Mouse (Mus musculus) T-helper 2 cell (primary cell): ENCODE measurements around the gene Hat1.

Experiments used
- in situ Hi-C: fragments of 300-600 bp; cut with MboI, MseI; formaldehyde crosslinking; loops from one replicate; pipeline ENCODE4 v1.15.1; 2025; ENCODE audit warnings: high pct_unique_total_duplicates

The Hat1 gene

DNA sequence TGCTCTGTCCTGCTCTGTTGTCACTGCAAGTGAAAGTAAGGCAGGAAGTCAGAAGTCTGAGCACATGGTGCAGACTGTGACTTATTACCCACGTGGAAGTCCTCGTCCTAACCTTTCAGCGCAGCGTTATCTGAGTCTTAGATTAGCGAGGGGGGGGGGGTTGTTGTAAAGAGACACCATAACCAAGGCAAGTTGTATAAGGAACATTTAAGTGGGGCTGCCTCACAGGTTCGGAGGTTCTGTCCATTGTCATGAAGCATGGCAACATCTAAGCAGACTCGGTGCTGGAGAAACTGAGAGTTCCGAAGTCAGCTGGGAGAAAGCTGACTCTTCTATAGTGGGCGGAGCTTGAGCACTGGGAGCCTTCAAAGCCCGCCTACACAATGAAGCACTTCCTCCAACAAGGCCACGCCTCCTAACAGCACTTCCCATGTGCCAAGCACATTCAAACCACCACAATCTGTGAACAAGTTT, 12.3 kb upstream of the Hat1 start:
- in situ Hi-C loops = no loop called here

DNA sequence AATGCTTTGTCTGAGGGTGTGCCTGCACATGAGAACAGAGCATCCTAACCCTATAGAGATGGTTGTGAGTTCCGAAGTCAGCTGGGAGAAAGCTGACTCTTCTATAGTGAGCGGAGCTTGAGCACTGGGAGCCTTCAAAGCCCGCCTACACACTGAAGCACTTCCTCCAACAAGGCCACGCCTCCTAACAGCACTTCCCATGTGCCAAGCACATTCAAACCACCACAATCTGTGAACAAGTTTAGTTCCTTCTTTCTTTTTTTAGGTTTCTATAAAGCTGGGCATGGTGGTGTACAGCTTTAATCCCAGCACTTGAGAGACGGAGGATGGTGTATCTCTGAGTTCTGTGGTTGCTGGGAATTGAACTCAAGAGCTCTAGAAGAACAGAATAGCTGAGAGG, 11.3 kb upstream of the Hat1 start:
- in situ Hi-C loops = no loop called here

DNA sequence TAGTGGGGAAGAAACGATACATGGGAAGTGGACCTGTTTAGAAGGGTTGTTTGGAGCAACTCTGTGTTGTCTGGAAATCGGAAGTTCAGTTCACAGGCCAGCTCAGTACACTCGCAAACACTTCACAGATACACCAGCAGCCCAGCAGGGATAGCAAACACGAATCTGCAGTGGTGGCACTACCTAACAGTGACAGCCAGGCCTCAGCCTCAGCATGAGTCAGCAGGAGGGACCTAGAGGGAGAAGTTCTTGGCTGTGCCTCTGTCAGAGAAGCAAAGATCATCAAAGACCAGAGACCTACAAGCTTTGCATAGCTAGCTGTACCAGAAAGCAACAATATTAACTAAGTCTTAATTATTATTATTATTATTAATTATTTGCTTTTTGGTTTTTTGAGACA, 6.8 kb upstream of the Hat1 start:
- in situ Hi-C loops = no loop called here

DNA sequence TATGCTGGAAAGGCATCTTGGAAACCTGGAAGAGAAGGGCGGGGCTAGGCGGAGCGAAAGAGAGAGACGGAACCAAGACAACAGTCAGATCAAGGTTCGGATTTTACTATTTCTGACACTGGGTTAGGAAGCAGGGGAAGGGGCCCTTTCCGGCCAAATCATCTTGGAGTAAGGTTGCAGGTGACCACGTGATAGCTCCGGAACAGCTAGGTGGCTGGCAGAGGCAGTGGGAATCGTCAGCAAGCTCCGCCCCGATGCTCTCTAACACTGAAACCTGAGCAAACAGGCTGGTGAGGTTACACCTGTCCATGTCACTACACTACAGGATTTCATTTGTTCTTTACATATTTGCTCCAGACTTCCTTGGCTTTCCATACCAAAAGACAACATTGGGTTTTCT, 4.9 kb upstream of the Hat1 start:
- in situ Hi-C loops = no loop called here

DNA sequence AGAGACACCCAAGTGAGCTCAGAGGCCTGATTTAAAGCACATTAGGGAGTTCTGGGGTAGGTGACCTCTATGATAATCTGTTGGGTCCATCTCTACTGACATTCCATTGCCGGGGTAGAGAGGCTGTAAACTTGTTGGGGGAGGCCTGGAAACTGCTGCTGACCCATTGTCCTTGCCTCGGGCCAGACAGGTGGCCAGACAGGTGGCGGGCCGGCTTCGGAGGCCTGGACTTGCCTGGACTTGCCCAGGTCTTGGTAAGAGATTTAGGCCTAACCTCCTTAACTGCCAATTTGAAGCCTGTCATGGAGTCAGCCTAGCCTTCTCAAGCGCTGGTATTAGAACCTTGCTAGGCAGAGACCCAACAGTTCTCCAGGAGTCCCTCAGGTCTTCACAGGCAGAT, 992 bp upstream of the Hat1 start:
- in situ Hi-C loops = no loop called here

DNA sequence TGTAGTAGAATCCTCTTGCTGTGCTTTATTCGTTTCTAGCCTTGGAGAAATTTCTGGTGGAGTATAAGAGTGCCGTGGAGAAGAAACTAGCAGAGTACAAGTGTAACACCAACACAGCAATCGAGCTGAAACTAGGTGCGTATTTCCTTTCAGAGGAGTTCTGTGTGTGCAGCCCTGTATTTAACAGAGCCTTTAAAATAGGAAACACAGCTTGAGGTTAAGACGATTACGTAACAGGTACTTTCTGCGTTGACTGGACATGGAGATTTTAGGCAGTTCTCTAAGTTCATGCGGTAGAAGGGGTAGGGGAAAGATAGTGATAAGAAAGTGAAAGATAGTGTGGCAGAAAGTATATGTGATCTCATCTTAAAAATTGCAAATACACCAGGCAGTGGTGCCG, 1.1 kb downstream of the Hat1 start:
- in situ Hi-C loops = no loop called here

DNA sequence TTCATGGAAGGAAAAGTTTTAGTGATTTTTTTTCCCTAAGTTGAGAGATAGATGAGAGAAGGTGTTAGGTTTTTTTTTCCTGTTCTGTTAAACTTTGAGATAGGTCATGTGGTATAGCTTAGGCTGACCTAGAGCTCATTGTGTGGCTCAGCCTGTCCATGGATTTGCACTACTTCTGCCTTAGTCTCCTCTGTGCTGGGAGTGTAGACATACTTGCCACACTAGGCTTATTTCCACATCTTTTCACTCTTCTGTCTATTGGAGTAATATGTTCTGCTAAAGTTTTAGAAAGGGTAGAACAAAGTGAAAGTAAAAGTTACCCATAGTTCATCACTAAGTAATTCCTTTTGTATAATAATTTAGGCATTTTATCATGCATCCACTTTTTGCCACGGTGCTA, 16.9 kb downstream of the Hat1 start:
- in situ Hi-C loops = no loop called here

DNA sequence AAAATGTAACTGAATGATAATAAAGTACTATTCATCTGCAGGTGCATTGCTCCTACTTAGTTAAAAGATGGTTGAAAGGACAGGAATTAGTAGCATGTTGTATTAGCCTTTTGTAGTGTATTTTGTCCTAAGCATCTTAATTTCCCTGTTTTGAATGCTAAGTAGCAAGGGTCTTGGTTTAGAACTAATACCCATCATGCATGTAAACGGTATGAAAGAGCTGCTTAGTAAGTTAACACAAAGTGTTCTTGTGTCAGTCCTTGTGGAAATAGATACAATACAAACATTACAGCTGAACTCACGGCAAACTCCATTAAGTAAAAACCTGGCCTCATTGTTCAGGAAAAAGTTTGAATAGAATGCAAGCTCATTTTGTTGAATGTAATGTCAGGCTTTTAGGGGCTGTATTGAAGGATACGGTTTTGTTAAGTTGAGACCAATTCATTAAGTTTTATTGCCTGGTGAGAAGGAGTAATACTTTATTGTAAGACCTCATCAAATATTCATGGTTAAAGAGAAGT, 30.1 kb downstream of the Hat1 start:
- in situ Hi-C loops = no loop called here

DNA sequence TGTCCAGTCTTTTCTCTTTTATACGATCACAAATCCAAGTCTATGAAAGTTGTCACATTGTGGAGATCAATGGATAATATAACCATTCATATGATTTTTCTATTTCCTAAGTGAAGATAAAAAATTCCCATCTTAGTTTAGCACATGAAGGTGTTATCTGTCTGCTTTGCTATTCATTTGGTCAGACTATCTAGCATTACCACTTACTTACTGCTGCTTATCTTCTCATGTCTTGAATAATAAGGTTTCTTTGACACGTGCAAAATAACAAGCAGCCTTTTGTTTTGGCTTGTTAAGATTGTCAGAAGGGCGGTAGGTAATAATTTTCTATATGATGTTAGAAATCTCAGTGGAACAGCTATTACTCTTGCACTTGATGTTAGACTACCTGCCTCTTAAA, 30.6 kb downstream of the Hat1 start:
- in situ Hi-C loops = no loop called here

DNA sequence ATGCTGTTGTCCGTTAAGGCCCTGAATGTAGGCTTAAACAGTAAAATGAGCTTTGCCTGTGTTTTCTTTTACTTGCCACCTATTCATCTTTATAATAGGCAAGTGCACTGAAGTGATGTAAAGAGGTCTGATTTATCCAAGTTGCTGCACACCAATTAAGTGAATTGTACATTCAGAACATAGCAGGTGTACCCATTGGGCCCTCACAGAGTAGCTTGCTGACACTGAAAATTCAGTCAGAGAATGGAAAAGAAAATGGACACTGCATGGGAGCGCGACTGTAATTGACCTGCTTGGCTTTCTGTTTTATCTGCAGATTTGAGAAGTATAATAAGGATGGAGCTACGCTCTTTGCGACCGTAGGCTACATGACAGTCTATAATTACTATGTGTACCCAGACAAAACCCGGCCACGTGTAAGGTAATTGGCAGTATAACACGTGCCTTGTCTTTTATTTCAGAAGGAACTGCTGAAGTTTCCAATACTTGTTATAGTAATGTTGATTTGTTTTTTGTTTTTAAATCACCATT, 32.2 kb downstream of the Hat1 start:
- in situ Hi-C loops = loop anchor here (5.0 kb wide), 1 partner anchor 119 kb away; no protein-coding TSS in a partner anchor

DNA sequence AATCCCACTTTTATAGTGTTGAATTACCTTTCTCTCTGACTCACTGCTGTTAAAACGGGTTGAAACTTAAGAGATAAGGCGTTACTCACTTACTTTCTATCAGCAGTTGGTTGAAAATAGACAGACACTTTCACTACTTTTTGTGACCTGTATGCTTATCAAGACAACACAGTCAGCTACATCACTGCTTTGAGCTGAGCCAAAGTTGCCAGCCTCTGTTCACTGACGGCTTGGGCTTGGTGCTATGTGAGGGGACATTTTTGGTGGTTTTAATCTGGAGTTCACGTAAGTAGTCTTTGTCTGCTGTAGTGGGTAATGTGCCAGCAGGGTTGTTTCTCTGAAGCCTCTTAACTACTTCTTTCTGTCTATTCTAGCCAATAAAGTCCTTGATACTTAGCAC, 35.8 kb downstream of the Hat1 start:
- in situ Hi-C loops = loop anchor here (5.0 kb wide), 1 partner anchor 122 kb away; no protein-coding TSS in a partner anchor

DNA sequence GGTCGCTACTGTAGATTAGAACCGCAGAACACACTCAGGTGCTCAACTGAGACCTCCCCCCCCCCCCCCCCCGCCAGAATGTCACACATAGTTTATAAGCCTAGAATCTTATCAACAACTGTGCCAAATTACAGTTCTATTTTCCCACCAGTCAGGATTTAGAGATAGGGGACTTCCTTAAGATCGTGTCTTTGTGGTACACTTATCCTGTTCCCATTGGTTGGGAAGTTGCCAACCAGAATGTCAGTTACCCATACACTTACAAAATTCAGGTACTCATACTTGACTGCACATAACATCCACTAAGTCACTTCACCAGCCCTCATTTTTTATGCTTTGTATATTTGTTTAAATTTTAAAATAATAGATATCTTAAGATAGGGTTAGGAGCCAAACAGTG, 46.7 kb downstream of the Hat1 start:
- in situ Hi-C loops = no loop called here

DNA sequence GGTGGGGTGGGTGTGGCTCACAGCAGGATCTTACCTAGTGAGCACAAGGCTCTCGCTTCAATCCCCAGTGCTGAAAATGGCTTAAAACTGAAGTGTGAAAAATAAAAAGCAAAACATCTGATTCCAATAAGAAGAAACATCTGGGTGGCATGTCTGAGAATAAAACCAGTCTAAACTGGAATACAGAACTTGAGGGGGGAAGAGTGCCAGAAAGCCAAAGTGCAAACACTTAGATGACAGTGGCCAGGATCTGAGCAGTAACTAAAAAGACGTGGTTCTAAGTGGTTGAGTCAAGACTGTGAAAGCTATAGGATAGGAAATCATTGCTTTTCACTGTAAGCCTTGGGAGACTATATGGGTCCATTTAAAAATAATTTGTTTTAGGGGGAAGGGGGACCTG, 54.6 kb downstream of the Hat1 start:
- in situ Hi-C loops = no loop called here

DNA sequence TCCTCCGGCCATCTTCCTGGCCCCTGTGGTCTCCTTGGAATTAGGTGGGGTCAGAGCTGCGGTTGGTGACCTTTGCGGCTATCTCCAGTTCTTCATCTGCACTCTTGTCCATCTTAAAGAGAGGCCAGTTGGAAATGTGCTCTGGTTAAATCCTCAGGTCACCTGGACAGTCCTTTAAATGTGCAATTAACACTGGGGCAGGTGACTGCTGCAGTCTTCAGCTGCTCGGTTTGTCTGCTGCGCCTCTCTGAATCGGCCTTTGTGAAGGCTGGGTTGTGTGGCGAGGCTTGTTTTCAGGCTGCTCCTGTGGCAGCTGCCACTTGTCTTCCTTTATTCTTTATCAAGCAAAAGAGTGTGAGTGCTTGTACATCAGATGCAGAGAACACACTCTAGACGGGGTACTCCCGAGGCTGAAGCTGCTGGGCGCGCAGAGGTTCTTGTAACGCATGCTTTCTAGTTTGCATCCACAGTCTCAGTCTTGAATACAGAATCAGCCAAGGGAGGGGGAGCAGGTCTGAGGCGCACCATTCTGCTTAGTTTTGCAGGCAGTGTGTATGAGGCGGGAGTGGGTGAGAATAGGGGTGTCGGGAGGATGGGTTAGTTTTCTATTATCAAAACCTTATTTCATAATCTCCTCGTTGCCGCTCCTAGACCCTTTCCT, 56.9 kb downstream of the Hat1 start:
- in situ Hi-C loops = no loop called here

DNA sequence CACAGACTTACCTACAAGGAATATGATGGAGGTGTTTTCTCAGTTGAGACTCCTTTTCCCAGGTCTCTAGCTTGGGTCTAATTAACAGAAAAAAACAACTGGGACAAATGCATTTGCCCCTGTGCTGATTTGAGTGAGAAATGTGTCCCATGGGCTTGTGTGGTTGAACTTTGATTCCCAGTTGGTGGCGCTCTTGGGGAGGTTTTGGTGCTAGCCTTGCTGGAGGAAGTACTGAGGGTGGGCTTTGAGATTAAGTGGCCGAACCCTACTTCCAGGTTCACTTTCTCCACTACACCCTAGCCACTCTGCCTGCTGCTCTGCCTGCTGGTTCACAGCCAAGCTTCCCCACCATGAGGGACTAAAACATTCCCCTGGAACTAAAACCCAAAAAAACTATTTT, 60.8 kb downstream of the Hat1 start:
- in situ Hi-C loops = no loop called here

DNA sequence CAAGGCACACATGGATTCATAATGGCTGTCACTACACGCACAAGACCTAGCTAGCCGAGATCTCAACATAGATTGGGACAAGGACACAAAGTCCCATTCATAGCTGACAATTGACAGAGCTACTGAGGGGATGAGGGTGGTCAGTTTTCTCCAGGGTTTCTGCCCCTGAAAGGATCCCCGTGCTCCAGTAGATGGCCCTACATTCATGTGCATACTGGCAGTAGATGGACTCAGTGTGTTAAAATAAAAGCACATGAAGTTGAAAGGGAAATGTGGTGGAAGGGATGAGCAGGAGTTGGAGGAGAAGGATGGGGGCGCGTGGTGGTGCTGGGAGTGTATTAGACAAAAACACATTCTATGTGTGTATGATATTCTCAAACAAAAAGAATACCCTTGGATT, 63.0 kb downstream of the Hat1 start:
- in situ Hi-C loops = no loop called here

DNA sequence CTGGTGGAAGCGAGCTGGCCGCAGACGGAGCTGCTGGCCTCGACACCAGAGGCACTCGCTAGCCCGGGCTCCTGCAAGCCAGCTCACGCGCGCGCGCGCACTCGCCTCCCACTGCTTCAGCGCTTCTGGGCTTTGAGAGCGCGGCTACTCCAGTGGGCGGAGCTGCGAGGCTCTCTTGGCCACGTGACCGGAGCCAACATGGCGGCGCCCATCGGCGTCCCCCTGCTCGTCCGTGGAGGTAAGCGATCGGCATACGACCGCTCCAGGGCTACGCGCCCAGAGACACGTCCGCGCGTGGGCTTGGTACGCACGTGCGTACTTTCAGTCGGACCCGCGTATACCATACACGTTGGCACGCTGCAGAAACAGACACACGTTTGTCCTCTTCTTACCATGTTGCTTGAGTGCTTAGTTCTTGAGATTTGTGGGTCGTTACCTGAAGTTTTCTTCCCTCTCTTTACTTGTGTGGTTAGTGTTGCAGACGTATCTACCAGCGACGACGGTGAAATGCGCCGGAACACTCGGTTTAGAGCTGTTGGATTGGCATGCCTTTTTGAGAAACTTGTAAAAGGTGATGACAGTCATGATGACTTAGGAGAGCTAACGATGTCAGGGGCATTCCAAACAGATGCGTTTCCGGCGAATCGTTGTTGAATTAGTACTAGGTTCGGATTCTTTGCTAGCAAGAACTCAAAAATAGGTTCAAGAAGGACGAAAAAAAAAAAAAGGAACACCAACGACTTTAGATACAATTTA, 64.6 kb downstream of the Hat1 start, which contains the start of gene Metap1d:
Metap1d (plus strand) TSS at position 116 of the 756 bp plus-strand sequence.
- in situ Hi-C loops = no loop called here

DNA sequence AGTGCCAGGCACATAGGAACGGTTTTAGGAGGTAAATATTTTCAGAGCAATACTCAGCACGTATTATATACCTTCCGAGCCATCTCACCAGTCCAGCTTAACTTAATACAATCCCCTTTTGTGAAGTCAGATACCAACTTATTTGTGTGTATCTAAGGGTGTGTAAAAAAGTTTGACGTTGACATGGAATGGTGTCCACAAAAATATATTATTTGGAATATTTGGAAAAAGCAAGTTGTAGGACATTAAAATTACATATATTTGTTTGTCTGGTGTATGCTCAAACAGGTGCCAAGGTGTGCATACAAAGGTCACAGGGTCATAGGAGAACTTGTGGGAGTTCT, 65.1 kb downstream of the Hat1 start:
- in situ Hi-C loops = no loop called here

DNA sequence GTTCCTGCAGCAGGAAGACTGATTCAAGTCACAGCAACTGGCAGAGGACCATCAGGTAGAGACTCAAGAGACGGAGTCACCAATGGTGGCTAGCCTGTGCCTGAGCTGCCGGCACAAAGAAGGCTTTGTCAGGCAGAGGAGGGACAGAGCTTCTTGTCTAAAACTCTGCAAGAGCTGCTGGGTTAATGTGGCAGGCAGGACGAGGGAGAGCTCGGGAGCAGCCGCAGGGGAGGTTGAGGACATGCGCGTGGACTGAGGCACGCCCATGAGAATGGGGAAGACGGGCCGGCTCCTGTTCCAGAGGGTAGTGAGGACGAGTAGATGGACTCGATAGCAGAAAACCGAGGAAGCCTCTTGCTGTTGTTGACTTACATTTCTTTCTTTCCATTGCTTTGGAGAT, 69.9 kb downstream of the Hat1 start:
- in situ Hi-C loops = no loop called here

DNA sequence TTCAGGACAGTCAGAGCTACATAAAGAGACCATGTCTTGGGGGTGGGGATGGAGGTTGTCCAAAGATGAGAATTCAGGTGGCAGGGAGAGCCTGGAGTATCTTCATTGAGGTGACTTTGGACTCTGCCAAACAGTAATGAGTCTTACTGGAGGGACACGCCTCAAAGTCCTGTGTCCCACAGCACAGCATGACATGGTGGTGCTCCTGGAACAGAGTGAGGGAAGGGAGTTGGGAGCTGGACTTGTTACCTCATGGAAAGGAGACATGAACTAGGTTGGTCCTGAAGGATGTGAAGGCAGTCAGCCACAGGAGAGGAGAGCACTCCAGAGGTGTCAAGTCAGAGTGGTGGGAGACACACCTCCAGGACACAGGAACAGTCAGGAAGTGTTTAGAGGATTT, 70.9 kb downstream of the Hat1 start:
- in situ Hi-C loops = no loop called here

DNA sequence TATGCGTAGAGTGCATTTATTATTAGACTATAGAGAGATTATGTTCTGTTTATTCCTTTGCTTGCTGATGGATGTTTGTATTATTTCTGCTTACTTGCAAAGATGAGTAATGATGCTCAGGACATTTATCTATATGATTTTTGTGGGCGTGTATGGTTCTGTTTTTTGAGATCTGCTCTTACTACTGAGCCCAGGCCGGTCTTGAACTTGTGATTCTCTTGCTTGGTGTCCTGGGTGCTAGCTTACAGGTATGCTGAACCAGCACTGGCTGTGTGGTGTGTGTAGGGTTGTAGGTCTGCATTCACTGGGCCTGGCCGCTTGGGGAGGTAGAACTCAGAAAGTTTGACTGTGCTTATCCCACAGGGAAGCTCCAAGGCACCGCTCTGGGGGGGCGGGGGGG, 72.4 kb downstream of the Hat1 start:
- in situ Hi-C loops = no loop called here

DNA sequence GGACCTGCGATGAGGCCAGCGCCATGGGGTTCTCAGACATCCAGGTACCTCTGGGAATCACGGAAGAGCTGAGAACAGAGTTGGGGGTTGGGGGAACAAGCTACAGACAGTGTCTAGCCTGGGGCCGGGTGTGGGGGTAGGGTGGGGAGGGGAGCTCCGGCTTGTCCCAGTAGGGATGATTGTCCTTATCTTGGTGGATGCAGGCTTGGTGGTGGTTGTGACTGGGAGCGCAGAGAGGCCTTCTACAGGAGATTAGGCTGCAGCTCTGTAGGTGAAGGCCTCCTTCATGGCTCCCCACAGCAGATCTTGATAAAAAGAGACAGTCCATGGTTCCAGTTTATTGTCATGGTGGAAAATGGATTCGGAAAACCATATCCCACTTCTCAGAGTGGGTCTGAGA, 72.8 kb downstream of the Hat1 start:
- in situ Hi-C loops = no loop called here

DNA sequence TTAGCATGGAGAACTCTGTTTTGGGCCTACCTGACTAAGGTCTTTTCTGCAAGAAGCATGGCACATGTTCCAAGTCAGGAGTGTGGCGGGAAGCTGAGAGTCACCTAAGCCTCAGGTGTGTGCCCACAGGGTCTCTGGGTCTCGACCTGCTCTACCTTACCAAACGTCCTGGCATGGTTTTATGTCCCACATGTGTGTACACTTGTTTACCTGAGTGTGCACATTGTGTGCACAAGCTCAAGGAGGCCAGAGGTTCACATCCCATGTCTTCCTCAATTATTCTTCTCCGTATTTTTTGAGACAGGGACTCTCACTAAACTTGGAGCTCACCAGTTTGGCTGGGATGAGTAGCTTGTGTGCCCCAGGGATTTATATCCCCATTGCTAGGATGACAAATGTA, 73.3 kb downstream of the Hat1 start:
- in situ Hi-C loops = no loop called here
